Mouse (Mus musculus): ENCODE measurements at regions not wholly inside any gene's neighbourhood (a gene's known extent, or its start where the extent isn't known, plus 50 kb on each side); places are given as distances from the start of the nearest gene placed in this dataset.
"Not testable (repeated sequence)": the region's sequence is repeated elsewhere in the genome, so short reads cannot be mapped to it uniquely, and the experiment has no call there.

GRCm38 (mm10) chr17:9066633-9067032, 78.5 kb downstream of the 1700010I14Rik start:
- not testable (repeated sequence) for H3K9me3 ChIP-seq (ENCODE audit: low read length); H3K4me3 ChIP-seq (replicated peaks; ENCODE audit: low read length); H3K36me3 ChIP-seq (ENCODE audit: insufficient read depth, low read length); H3K4me1 ChIP-seq (replicated peaks; ENCODE audit: low read depth, low read length); H3K27me3 ChIP-seq (ENCODE audit: insufficient read depth, low read length)

GRCm38 (mm10) chr17:9068859-9069602, 80.9 kb downstream of the 1700010I14Rik start:
- no peak for TF ChIP-seq NANOG (IDR thresholded peaks at IDR 0.05; ENCODE audit: borderline replicate concordance, low read length)
- no peak for TF ChIP-seq POU5F1 (IDR thresholded peaks at IDR 0.05; ENCODE audit: borderline replicate concordance, low read length)
- TF ChIP-seq CTCF (conservative IDR thresholded peaks at IDR 0.05; ENCODE audit: low read length), result no peak
- H3K36me3 ChIP-seq (ENCODE audit: insufficient read depth, low read length), result no peaks in the 10 kb centered on the region
- no peaks in the 10 kb centered on the region for H3K9me3 ChIP-seq (ENCODE audit: low read length)
- no peaks in the 10 kb centered on the region for H3K4me1 ChIP-seq (replicated peaks; ENCODE audit: low read depth, low read length)
- H3K27me3 ChIP-seq (ENCODE audit: insufficient read depth, low read length), result no peaks in the 10 kb centered on the region
- H3K4me3 ChIP-seq (replicated peaks; ENCODE audit: low read length), result no peak overlapping the region

- Histone ChIP-seq H3K27me3 (ENCODE audit: insufficient read depth, low read length) (no peaks in the 10 kb centered on the region), H3K9me3 (ENCODE audit: low read length) (peaks cover 8% of the 10 kb centered on the region; the same call in 1 of the 2 replicates), H3K36me3 (ENCODE audit: insufficient read depth, low read length) (no peaks in the 10 kb centered on the region), H3K4me3 (replicated peaks; ENCODE audit: low read length) (no peak overlapping the region), H3K4me1 (replicated peaks; ENCODE audit: low read depth, low read length) (no peaks in the 10 kb centered on the region)
- no peak for TF ChIP-seq POU5F1 (IDR thresholded peaks at IDR 0.05; ENCODE audit: borderline replicate concordance, low read length)
- TF ChIP-seq CTCF (conservative IDR thresholded peaks at IDR 0.05; ENCODE audit: low read length), result no peak
- TF ChIP-seq NANOG (IDR thresholded peaks at IDR 0.05; ENCODE audit: borderline replicate concordance, low read length), result no peak
These were observed 95.5 kb downstream of the 1700010I14Rik start for GRCm38 (mm10) chr17:9083629-9084028.

- H3K36me3 ChIP-seq (ENCODE audit: insufficient read depth, low read length), result no peaks in the 10 kb centered on the region
- no peaks in the 10 kb centered on the region for H3K4me1 ChIP-seq (replicated peaks; ENCODE audit: low read depth, low read length)
- H3K27me3 ChIP-seq (ENCODE audit: insufficient read depth, low read length), result no peaks in the 10 kb centered on the region
- H3K4me3 ChIP-seq (replicated peaks; ENCODE audit: low read length), result no peak overlapping the region
- no peak for TF ChIP-seq POU5F1 (IDR thresholded peaks at IDR 0.05; ENCODE audit: borderline replicate concordance, low read length)
- no peak for TF ChIP-seq CTCF (conservative IDR thresholded peaks at IDR 0.05; ENCODE audit: low read length)
- no peak for TF ChIP-seq NANOG (IDR thresholded peaks at IDR 0.05; ENCODE audit: borderline replicate concordance, low read length)
- no peaks in the 10 kb centered on the region for H3K9me3 ChIP-seq (ENCODE audit: low read length)
These were observed 139.7 kb downstream of the 1700010I14Rik start for GRCm38 (mm10) chr17:9127866-9128265.

- no peak overlapping the region for H3K4me3 ChIP-seq (replicated peaks; ENCODE audit: low read length)
These were observed 157.6 kb downstream of the 1700010I14Rik start for GRCm38 (mm10) chr17:9145605-9146223.

GRCm38 (mm10) chr17:9150654-9151053, 162.5 kb downstream of the 1700010I14Rik start:
- Histone ChIP-seq H3K27me3 (ENCODE audit: insufficient read depth, low read length) (no peaks in the 10 kb centered on the region), H3K4me3 (replicated peaks; ENCODE audit: low read length) (no peak overlapping the region), H3K36me3 (ENCODE audit: insufficient read depth, low read length) (no peaks in the 10 kb centered on the region), H3K9me3 (ENCODE audit: low read length) (no peaks in the 10 kb centered on the region), H3K4me1 (replicated peaks; ENCODE audit: low read depth, low read length) (no peaks in the 10 kb centered on the region)
- TF ChIP-seq POU5F1 (IDR thresholded peaks at IDR 0.05; ENCODE audit: borderline replicate concordance, low read length), result no peak
- peak; percentile 71 for TF ChIP-seq CTCF (conservative IDR thresholded peaks at IDR 0.05; ENCODE audit: low read length)

More at GRCm38 (mm10) chr17:9145605-9146223, 157.6 kb downstream of the 1700010I14Rik start:
- TF ChIP-seq CTCF (conservative IDR thresholded peaks at IDR 0.05; ENCODE audit: low read length) (peak; percentile 63), POU5F1 (IDR thresholded peaks at IDR 0.05; ENCODE audit: borderline replicate concordance, low read length) (no peak)
- Histone ChIP-seq H3K27me3 (ENCODE audit: insufficient read depth, low read length) (no peaks in the 10 kb centered on the region), H3K9me3 (ENCODE audit: low read length) (no peaks in the 10 kb centered on the region), H3K4me1 (replicated peaks; ENCODE audit: low read depth, low read length) (no peaks in the 10 kb centered on the region; the same call in 1 of the 2 replicates), H3K36me3 (ENCODE audit: insufficient read depth, low read length) (no peaks in the 10 kb centered on the region)

GRCm38 (mm10) chr17:9162148-9162547, 174.0 kb downstream of the 1700010I14Rik start:
- no peaks in the 10 kb centered on the region for H3K36me3 ChIP-seq (ENCODE audit: insufficient read depth, low read length)
- H3K4me1 ChIP-seq (replicated peaks; ENCODE audit: low read depth, low read length), result peaks cover 24% of the 10 kb centered on the region
- no peaks in the 10 kb centered on the region for H3K9me3 ChIP-seq (ENCODE audit: low read length)
- H3K27me3 ChIP-seq (ENCODE audit: insufficient read depth, low read length), result no peaks in the 10 kb centered on the region
- H3K4me3 ChIP-seq (replicated peaks; ENCODE audit: low read length), result no peak overlapping the region
- no peak for TF ChIP-seq NANOG (IDR thresholded peaks at IDR 0.05; ENCODE audit: borderline replicate concordance, low read length)
- no peak for TF ChIP-seq POU5F1 (IDR thresholded peaks at IDR 0.05; ENCODE audit: borderline replicate concordance, low read length)
- no peak for TF ChIP-seq CTCF (conservative IDR thresholded peaks at IDR 0.05; ENCODE audit: low read length)

- Histone ChIP-seq H3K4me1 (replicated peaks; ENCODE audit: low read depth, low read length) (peaks cover 24% of the 10 kb centered on the region), H3K9me3 (ENCODE audit: low read length) (no peaks in the 10 kb centered on the region), H3K36me3 (ENCODE audit: insufficient read depth, low read length) (no peaks in the 10 kb centered on the region), H3K27me3 (ENCODE audit: insufficient read depth, low read length) (no peaks in the 10 kb centered on the region), H3K4me3 (replicated peaks; ENCODE audit: low read length) (no peak overlapping the region)
- TF ChIP-seq CTCF (conservative IDR thresholded peaks at IDR 0.05; ENCODE audit: low read length) (no peak), NANOG (IDR thresholded peaks at IDR 0.05; ENCODE audit: borderline replicate concordance, low read length) (no peak), POU5F1 (IDR thresholded peaks at IDR 0.05; ENCODE audit: borderline replicate concordance, low read length) (no peak)
These were observed 174.5 kb downstream of the 1700010I14Rik start for GRCm38 (mm10) chr17:9162676-9163075.

- Histone ChIP-seq H3K27me3 (ENCODE audit: insufficient read depth, low read length) (no peaks in the 10 kb centered on the region), H3K9me3 (ENCODE audit: low read length) (no peaks in the 10 kb centered on the region), H3K4me3 (replicated peaks; ENCODE audit: low read length) (no peak overlapping the region), H3K4me1 (replicated peaks; ENCODE audit: low read depth, low read length) (peaks cover 30% of the 10 kb centered on the region), H3K36me3 (ENCODE audit: insufficient read depth, low read length) (no peaks in the 10 kb centered on the region)
- TF ChIP-seq NANOG (IDR thresholded peaks at IDR 0.05; ENCODE audit: borderline replicate concordance, low read length), result no peak
- TF ChIP-seq POU5F1 (IDR thresholded peaks at IDR 0.05; ENCODE audit: borderline replicate concordance, low read length), result no peak
- no peak for TF ChIP-seq CTCF (conservative IDR thresholded peaks at IDR 0.05; ENCODE audit: low read length)
These were observed 175.2 kb downstream of the 1700010I14Rik start for GRCm38 (mm10) chr17:9163285-9163684.

Data from E14TG2a.4 (cell line).